Mouse (Mus musculus) cerebellum, adult (tissue): Measurements from ENCODE around the gene Dgkh.

Experiments
- ATAC-seq: cut with Nextera tagmentation; 2 replicates; pipeline ENCODE4 v1.9.2; 2017; ENCODE audit warnings: mild to moderate bottlenecking, moderate library complexity, mixed read lengths; ENCODE audit not compliant: insufficient number of reproducible peaks, low FRiP score, low TSS enrichment

The Dgkh gene

GRCm38 (mm10) chr14:78639691-78640090, 92.9 kb downstream of the Dgkh start:
- no peak for ATAC-seq

GRCm38 (mm10) chr14:78635612-78636400, 96.8 kb downstream of the Dgkh start:
- ATAC-seq, result no peak

- no peak for ATAC-seq
Measured at GRCm38 (mm10) chr14:78632747-78633146, 99.8 kb downstream of the Dgkh start.

- ATAC-seq, result no peak
Measured at GRCm38 (mm10) chr14:78630923-78631875, 101.4 kb downstream of the Dgkh start.

- peak; percentile 66; the same call in 1 of the 2 replicates for ATAC-seq
Measured at GRCm38 (mm10) chr14:78627516-78628275, 104.9 kb downstream of the Dgkh start.

DNA sequence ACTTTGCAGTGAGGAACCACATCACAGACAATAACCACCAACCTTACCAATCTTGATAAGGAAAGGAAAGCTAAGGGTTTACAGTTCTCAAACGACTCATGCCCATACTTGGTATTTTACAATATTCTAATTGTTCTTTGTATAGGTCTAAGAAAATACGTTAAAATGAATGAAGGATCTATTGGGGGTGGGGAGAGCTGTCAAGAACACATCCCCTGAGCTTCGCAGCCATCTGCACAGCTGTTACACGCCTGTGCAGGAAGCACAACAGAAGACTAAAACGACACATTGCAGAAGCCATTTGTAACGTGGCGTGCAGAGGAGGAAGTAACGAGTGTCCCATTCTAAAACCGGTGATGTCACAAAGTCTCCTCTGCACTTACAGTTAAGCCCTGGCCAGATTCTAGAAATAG, 113.7 kb downstream of the Dgkh start:
- no peak for ATAC-seq

DNA sequence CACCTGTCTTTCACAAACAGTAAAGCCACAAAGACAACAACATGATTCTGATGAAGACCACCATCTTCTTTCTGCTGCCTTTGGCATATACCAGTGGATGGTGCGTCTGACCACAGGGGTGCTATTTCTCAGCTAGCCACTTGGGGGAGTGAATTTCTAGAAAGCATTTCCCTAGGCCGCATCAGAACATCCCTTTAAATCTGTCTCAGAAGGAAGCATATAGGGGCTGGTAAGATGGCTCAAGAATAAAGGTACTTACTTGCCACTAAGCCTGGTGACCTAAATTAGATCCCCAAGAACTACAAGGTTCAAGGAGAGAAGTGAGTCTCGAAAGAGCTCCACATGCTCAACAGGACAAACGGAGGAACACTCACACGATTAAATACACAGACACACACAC, 119.0 kb downstream of the Dgkh start:
- ATAC-seq, result no peak

DNA sequence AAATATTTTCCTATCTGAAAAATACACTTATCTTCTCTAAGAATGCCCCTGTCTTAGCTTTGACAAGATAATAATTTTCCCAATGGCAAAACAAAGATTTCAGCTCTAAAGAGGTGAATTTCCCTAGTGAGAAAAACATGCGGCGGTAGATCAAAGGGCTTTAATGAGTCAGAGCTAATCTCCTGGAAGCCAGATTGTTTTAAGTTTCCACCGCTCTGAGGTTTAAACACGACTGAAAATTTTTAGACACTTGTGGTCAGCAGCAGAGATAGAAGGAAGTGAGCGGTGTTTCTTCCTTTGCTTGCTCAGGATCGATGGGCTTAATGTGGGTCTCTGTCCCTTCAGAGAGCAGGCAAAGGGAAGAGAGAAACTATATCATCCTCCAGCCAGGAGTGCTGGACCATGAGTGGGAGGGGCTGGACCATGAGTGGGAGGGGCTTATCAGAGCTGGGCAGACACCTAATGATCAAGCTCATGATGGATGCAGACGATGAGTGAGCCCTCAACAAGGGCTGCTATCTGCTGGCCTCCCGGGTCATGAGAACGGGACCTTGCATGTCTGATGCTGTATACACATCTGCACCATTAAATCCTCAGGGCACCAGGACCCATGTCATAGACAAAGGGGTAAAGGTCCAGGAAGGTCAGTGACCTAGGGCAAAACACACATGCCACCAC, 120.3 kb downstream of the Dgkh start:
- no peak for ATAC-seq

DNA sequence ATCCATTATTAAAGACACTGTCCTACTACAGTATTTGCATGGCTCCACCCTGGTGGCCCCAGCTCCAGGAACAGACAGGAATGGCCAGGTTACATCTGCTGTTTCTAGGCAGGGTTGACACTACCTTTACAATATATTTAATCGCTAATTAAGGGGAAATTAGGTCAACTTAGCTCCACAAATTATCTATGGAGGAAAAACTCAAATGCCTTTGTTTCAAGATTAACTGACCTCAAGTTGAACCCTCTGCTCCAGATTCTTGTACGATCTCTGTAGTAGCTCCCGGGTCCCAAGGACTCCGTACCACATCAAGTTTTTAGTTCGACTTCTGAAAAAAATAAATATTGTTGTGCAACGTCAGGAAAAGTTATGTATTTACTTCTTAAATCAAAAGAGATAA, 137.7 kb downstream of the Dgkh start:
- no peak for ATAC-seq

- no peak for ATAC-seq
Measured at GRCm38 (mm10) chr14:78592965-78593364, 139.6 kb downstream of the Dgkh start.

- ATAC-seq, result no peak
Measured at GRCm38 (mm10) chr14:78590335-78590734, 142.2 kb downstream of the Dgkh start.

DNA sequence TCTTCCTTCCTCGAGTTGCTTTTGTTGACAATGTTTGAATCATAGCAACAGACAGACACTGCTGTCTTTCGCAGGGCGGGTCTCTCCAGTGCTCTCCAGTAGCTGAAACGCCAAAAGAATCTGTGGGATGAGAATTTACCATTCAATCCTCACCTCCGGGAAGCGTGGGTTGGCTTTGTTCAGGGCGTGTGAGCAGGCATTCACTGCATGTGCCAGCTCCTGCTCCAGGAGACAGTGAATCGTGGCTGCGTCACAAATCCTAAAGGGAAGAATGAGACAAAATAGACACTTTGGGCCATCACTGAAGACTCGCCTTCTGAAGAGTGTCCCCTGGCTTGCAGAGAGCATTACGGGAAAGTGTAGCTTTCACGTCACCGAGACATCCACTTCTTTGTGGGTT, 148.4 kb downstream of the Dgkh start:
- no peak for ATAC-seq

- no peak for ATAC-seq
Measured at GRCm38 (mm10) chr14:78583168-78583567, 149.4 kb downstream of the Dgkh start.

- ATAC-seq, result no peak
Measured at GRCm38 (mm10) chr14:78575899-78576298, 156.7 kb downstream of the Dgkh start.

- no peak for ATAC-seq
Measured at GRCm38 (mm10) chr14:78568410-78568809, 164.2 kb downstream of the Dgkh start.

GRCm38 (mm10) chr14:78566431-78566830, 166.1 kb downstream of the Dgkh start:
- ATAC-seq, result no peak

DNA sequence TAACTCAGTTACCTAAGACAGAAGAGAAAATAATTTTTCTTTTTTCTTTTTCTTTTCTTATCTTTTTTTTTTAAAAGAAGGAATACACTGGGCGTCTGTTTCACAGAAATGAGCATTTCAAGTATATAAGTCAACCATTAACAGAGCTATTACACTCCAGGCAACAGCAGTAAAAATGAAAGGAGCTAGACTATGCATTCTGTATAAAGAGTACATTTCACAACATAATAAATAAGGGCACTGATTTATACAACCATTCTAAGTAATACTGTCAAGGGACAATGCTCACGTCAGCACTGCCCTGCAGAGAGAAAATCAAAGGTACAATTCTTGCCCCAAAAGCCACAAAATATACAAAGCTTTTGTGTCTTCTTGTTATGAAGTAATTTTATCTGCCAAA, 168.3 kb downstream of the Dgkh start:
- no peak for ATAC-seq

DNA sequence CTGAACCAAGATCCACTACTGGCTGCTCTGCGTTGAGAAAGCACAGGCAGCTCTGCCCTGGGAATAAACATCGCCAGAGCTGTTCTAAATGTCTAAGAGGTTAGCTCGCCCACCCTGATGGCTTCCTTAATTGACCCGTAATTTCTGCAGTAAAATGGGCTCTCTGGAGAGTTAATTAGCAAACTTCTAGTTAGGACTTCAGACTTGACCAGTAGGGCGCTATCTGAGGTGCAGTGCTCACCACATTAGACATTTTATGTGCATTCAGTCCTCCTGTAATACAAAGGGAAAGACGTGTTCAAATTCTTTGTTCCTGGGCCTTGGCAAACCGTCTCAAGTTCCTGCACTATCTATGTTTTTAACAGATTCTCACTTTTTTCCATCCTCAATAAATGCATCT, 169.4 kb downstream of the Dgkh start:
- ATAC-seq, result no peak

DNA sequence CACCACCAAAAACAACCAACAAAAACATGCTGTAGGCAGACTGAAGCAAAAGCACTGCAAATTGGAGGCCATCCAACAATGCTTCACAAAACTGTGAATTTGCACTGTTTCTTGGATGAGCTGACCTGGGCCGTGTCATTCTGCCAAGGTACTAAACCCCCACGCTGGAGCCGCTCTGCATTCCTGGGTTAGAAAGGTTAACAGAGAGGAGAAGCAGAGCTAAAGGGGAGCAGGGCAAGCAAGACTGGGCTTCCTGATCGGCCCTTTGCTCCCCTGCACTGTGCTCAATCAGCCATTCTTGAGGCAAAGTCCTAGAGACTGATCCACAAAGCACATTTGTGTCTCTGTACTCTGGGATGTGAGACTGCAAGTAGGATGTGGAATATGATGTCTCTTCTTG, 170.5 kb downstream of the Dgkh start:
- ATAC-seq, result no peak

DNA sequence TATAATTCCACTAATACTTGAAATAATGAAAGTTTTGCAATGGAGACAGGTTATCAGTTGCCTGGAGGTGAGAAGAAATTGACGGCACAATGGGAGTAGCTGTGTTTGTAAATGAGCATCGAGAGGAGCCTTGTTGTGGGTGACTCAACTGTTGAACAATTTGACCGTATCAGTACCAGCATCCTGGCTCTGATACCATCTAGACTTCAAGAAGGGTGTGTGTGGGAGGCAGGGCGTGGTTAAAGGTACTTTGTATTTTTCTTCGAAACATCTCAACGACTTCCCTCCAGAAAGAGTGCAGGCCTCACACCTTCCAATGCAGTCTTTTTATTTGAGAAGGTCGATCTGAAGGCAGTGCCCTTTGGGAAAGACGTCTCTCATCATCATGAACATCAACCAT, 173.5 kb downstream of the Dgkh start:
- ATAC-seq, result no peak
